In the genomic region with DNA sequence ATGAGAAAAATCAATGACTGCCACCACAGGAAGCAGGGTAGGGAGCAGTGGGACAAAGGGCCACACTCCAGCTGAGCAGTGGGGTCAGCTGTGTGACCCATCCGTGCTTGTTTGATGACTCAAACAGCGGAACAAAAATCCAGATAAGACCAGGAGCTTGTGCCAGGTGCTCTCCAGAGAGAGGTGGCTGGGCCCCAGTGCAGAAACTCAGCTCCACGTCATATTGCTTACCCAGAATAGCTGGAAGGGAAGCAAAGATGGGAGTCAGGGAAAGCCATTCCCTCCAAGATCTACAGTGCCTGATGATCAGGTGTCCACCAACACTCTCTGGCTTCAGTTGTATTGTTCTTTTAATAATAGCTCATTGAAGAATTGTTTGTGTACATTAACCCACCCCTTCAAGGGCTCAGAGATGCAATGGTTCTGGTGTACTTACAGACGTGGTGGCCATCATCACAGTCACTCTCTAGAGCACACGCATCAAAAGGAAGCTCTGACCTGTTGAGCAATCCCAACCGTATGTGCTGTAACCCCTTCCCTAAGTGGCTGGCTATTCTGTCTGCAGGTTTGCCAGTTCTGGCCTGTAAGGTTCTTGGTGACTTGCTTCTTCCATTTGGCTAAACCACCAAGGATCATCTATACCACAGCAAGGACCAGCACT, we compare ENCODE assay signal across 10 mouse cellular contexts.
DNase-seq lines count a peak whose midpoint lies in the region; ATAC-seq and TF ChIP-seq lines count a peak whose summit lies in the region.
"Had no signal": no experiment of that assay in that cellular context is flagged by ENCODE, and none has a peak within 500 bp of the region (broad histone marks: within the 10 kb centered on the region; RNA-seq: fewer than 3 reads in every experiment).

No protein-coding gene starts in this region.

- H3K4me2 ChIP-seq in intestine, postnatal 0 days (replicated peaks; ENCODE audit: low read depth), result no peak overlapping the region
- H3K4me2 ChIP-seq in myocyte (ENCODE audit: low read depth), result peak overlapping the region; percentile 80
- H3K4me2 ChIP-seq: limb, embryonic 13.5 days; neural tube, embryonic 12.5 days had no signal

- peak overlapping the region; percentile 89 for H3K27ac ChIP-seq in embryonic fibroblast, embryonic 13.5 days (ENCODE audit: insufficient read depth, low read length)
- H3K27ac ChIP-seq in intestine, postnatal 0 days (ENCODE audit: low read depth, low read length), result no peak overlapping the region
- H3K27ac ChIP-seq: limb, embryonic 13.5 days; neural tube, embryonic 12.5 days had no signal

- intact Hi-C loops in gastrocnemius, postnatal 14 days (cut with DNase I; ENCODE audit: low total_unique reads), result no loop called here

- no peaks in the 10 kb centered on the region for H3K79me2 ChIP-seq in myocyte (ENCODE audit: control insufficient read depth, insufficient read depth)

- H3K9me3 ChIP-seq in intestine, postnatal 0 days (ENCODE audit: control insufficient read depth), result no peaks in the 10 kb centered on the region
- H3K9me3 ChIP-seq: limb, embryonic 13.5 days; neural tube, embryonic 12.5 days had no signal

- ATAC-seq in intestine, postnatal 0 days, result peak; percentile 56; the same call in 1 of the 2 replicates

- no peaks in the 10 kb centered on the region for H3K36me3 ChIP-seq in intestine, postnatal 0 days (ENCODE audit: control insufficient read depth, insufficient read depth)
- no peaks in the 10 kb centered on the region for H3K36me3 ChIP-seq in myocyte (ENCODE audit: control insufficient read depth, insufficient read depth)
- H3K36me3 ChIP-seq: limb, embryonic 13.5 days; neural tube, embryonic 12.5 days had no signal

- TF ChIP-seq CTCF in embryonic fibroblast, embryonic 13.5 days (IDR thresholded peaks at IDR 0.05; ENCODE audit: borderline replicate concordance, insufficient read depth, low read length), result no peak
- TF ChIP-seq CTCF in intestine, postnatal 0 days (IDR thresholded peaks at IDR 0.05; ENCODE audit: low read depth), result no peak

- H3K9ac ChIP-seq in intestine, postnatal 0 days (ENCODE audit: low read depth, low read length), result no peak overlapping the region
- H3K9ac ChIP-seq: limb, embryonic 13.5 days; neural tube, embryonic 12.5 days had no signal

- H3ac ChIP-seq in myocyte (ENCODE audit: control insufficient read depth, insufficient read length), result no peak overlapping the region

- TF ChIP-seq POLR2A in embryonic fibroblast, embryonic 13.5 days (IDR thresholded peaks at IDR 0.05; ENCODE audit: low read depth, low read length), result no peak
- no peak for TF ChIP-seq POLR2A in myocyte (IDR thresholded peaks at IDR 0.05; ENCODE audit: insufficient read length, low read depth)

- WGBS in intestine, postnatal 0 days, result 51% methylated on average over 6 of the region's 6 CpGs

- DNase-seq in kidney, adult 11 months, result peak; percentile 13
- no peak for DNase-seq in kidney, postnatal 10 days
- DNase-seq in cerebellum, adult 11-12 months, result no peak
- no peak for DNase-seq in gastrocnemius, postnatal 14 days
- no peak for DNase-seq in layer of hippocampus, postnatal 14 days (ENCODE audit: low spot score in 2 of 2)

- peaks cover 20% of the 10 kb centered on the region for H3K4me1 ChIP-seq in embryonic fibroblast, embryonic 13.5 days (ENCODE audit: control insufficient read depth, insufficient read depth, low read length)
- H3K4me1 ChIP-seq in intestine, postnatal 0 days (replicated peaks; ENCODE audit: control insufficient read depth, insufficient read depth, low read length), result no peaks in the 10 kb centered on the region
- H3K4me1 ChIP-seq: neural tube, embryonic 12.5 days had no signal

- H3K4me3 ChIP-seq in embryonic fibroblast, embryonic 13.5 days (ENCODE audit: insufficient read depth, low read length), result no peak overlapping the region
- no peak overlapping the region for H3K4me3 ChIP-seq in intestine, postnatal 0 days (ENCODE audit: low read depth, low read length)
- H3K4me3 ChIP-seq in myocyte, result no peak overlapping the region
- H3K4me3 ChIP-seq: limb, embryonic 13.5 days; neural tube, embryonic 12.5 days had no signal

- H3K27me3 ChIP-seq in intestine, postnatal 0 days (replicated peaks; ENCODE audit: control insufficient read depth, insufficient read depth, low read length), result no peaks in the 10 kb centered on the region
- H3K27me3 ChIP-seq in myocyte (ENCODE audit: control insufficient read depth, insufficient read depth, insufficient read length), result no peaks in the 10 kb centered on the region
- H3K27me3 ChIP-seq: limb, embryonic 13.5 days; neural tube, embryonic 12.5 days had no signal

TF ChIP-seq in myocyte, 11 proteins besides CTCF, POLR2A, EP300 and RAD21:
- peak in 1 of 3 experiments; percentile 64 for TF ChIP-seq MYOD1 (IDR thresholded peaks at IDR 0.05; ENCODE audit: control insufficient read depth in 1 of 3, insufficient read length in 2 of 3, low read depth in 2 of 3)
- TF ChIP-seq POLR2AphosphoS2 (IDR thresholded peaks at IDR 0.05; ENCODE audit: insufficient read length, low read depth), result no peak
- no peak for TF ChIP-seq E2F4 (IDR thresholded peaks at IDR 0.05; ENCODE audit: insufficient read depth)
- TF ChIP-seq CEBPB (IDR thresholded peaks at IDR 0.05; ENCODE audit: insufficient read depth, poor library complexity, severe bottlenecking), result 0 out of 2 replicates have a peak, but pooled peaks have one; percentile 8
- no peak for TF ChIP-seq USF1 (IDR thresholded peaks at IDR 0.05; ENCODE audit: low read depth)
- peak in 1 of 3 experiments; percentile 66 for TF ChIP-seq MYOG (IDR thresholded peaks at IDR 0.05; ENCODE audit: control insufficient read depth in 1 of 3, insufficient read depth in 1 of 3, insufficient read length in 2 of 3, low read depth in 2 of 3)
- TF ChIP-seq REST (IDR thresholded peaks at IDR 0.05; ENCODE audit: insufficient read depth, insufficient read length), result no peak
